Mouse (Mus musculus) MEL (cell line): ENCODE measurements around the gene Mecom. TPM values are rescaled to one million over a fixed set of nuclear protein-coding genes. Genes with fewer than 3 reads are reported as not detected.
A peak's percentile ranks its signal among the peaks of the same experiment; 100 is the strongest.
"Not testable (repeated sequence)": the region's sequence is repeated elsewhere in the genome, so short reads cannot be mapped to it uniquely, and the experiment has no call there.

Source experiments
- DNase-seq: peaks from one replicate; pipeline ENCODE4 v3.0.0; 2011; ENCODE audit warnings: low read depth, low spot score
- H3K27ac ChIP-seq: 2 replicates; pipeline ENCODE4 v1.5.1; 2012; ENCODE audit warnings: low read depth, mild to moderate bottlenecking, control low read depth, low read length, moderate library complexity; ENCODE audit not compliant: control insufficient read depth
- H3K27me3 ChIP-seq, 2 experiments: fragments of 150-350 bp in 1 of 2; sonication (generic) in 1 of 2; 2 replicates each; pipeline ENCODE4 v1.6.1; 2012; ENCODE audit warnings: low read length in 2 of 2, mild to moderate bottlenecking in 2 of 2, improper control_type of control experiment in 1 of 2, moderate library complexity in 1 of 2; ENCODE audit not compliant: insufficient read depth in 2 of 2, control insufficient read depth in 1 of 2
- H3K36me3 ChIP-seq, 2 experiments: 2 replicates each; pipeline ENCODE4 v1.6.1; 2012 to 2014; ENCODE audit warnings: low read length in 2 of 2, improper control_type of control experiment in 1 of 2, inconsistent platforms in 1 of 2, mild to moderate bottlenecking in 1 of 2; ENCODE audit not compliant: insufficient read depth in 2 of 2, control insufficient read depth in 1 of 2
- H3K4me1 ChIP-seq, 2 experiments: fragments of 150-350 bp in 1 of 2; sonication (generic) in 1 of 2; 2 replicates each; pipeline ENCODE4 v1.6.1; 2012; ENCODE audit warnings: low read length in 2 of 2, improper control_type of control experiment in 1 of 2, mild to moderate bottlenecking in 1 of 2; ENCODE audit not compliant: insufficient read depth in 2 of 2, control insufficient read depth in 1 of 2
- H3K4me3 ChIP-seq, 2 experiments: fragments of 150-350 bp in 1 of 2; sonication (generic) in 1 of 2; 2 replicates each; pipeline ENCODE4 v1.5.1; 2012; ENCODE audit warnings: low read depth in 2 of 2, low read length in 2 of 2, mild to moderate bottlenecking in 2 of 2, moderate library complexity in 2 of 2, control low read depth in 1 of 2, improper control_type of control experiment in 1 of 2; ENCODE audit not compliant: control insufficient read depth in 1 of 2, insufficient read depth in 1 of 2
- H3K79me2 ChIP-seq: 2 replicates; pipeline ENCODE4 v1.6.1; 2012; ENCODE audit warnings: mild to moderate bottlenecking, low read length, moderate library complexity; ENCODE audit not compliant: control insufficient read depth, poor library complexity, insufficient read depth
- H3K9ac ChIP-seq: 2 replicates; pipeline ENCODE4 v1.6.1; 2012; ENCODE audit warnings: low read depth, mild to moderate bottlenecking, control low read depth, low read length, moderate library complexity; ENCODE audit not compliant: control insufficient read depth, poor library complexity, severe bottlenecking
- H3K9me3 ChIP-seq: fragments of 150-350 bp; sonication (generic); replicated peaks from 2 replicates; pipeline ENCODE4 v1.6.1; 2012; ENCODE audit warnings: mild to moderate bottlenecking, low read length, improper control_type of control experiment, moderate library complexity; ENCODE audit not compliant: insufficient read depth
- CHD1 ChIP-seq: IDR thresholded peaks from 2 replicates; pipeline ENCODE4 v1.6.1; 2012; ENCODE audit warnings: low read depth, mild to moderate bottlenecking, inconsistent platforms, low read length, improper control_type of control experiment
- CHD2 ChIP-seq: IDR thresholded peaks from 2 replicates; pipeline ENCODE4 v1.6.1; 2011; ENCODE audit warnings: low read length, improper control_type of control experiment
- MAX ChIP-seq: IDR thresholded peaks from 2 replicates; pipeline ENCODE4 v1.6.1; 2011; ENCODE audit warnings: low read length, improper control_type of control experiment
- MEF2A ChIP-seq: IDR thresholded peaks from 2 replicates; pipeline ENCODE4 v1.6.1; 2014; ENCODE audit warnings: low read depth, mild to moderate bottlenecking, inconsistent platforms, low read length, improper control_type of control experiment; ENCODE audit not compliant: poor library complexity, insufficient replicate concordance, severe bottlenecking; ENCODE audit errors: extremely low read depth
- POLR2AphosphoS2 ChIP-seq: IDR thresholded peaks from 2 replicates; pipeline ENCODE4 v1.6.1; 2011; ENCODE audit warnings: low read length, improper control_type of control experiment
- RAD21 ChIP-seq: IDR thresholded peaks from 2 replicates; pipeline ENCODE4 v1.6.1; 2011; ENCODE audit warnings: mild to moderate bottlenecking, low read depth, low read length, improper control_type of control experiment
- SIN3A ChIP-seq: IDR thresholded peaks from 2 replicates; pipeline ENCODE4 v1.6.1; 2012; ENCODE audit warnings: low read length, improper control_type of control experiment, inconsistent platforms
- SMC3 ChIP-seq: IDR thresholded peaks from 2 replicates; pipeline ENCODE4 v1.6.1; 2011; ENCODE audit warnings: low read depth, low read length, improper control_type of control experiment
- USF1 ChIP-seq: IDR thresholded peaks from 2 replicates; pipeline ENCODE4 v1.6.1; 2014; ENCODE audit warnings: low read depth, mild to moderate bottlenecking, inconsistent platforms, low read length, improper control_type of control experiment, moderate library complexity
- ZKSCAN1 ChIP-seq: IDR thresholded peaks from 2 replicates; pipeline ENCODE4 v1.6.1; 2012; ENCODE audit warnings: low read depth, mild to moderate bottlenecking, inconsistent platforms, low read length, improper control_type of control experiment, moderate library complexity
- polyA plus RNA-seq, 2 experiments: library from polyadenylated mRNA; stranded (reverse) in 1 of 2; unstranded in 1 of 2; fragments of >175 nt in 1 of 2; fragments of >200 nt in 1 of 2; gene quantifications; 2 replicates each; pipeline versions ENCODE4 v1.2.1 to v1.2.4; 2012; ENCODE audit warnings: low replicate concordance in 2 of 2, low read depth in 1 of 2; ENCODE audit not compliant: insufficient read length in 2 of 2, insufficient read depth in 1 of 2, missing spikeins in 1 of 2
- total RNA-seq: library from RNA; depleted of rRNA; stranded (reverse); fragments of 300-350 nt; gene quantifications from 2 replicates; pipeline ENCODE4 v1.2.3, GENCODE M21; 2012

The Mecom gene
- total and polyA plus RNA-seq, 3 experiments, result 0.04 TPM; not detected in 2

DNA sequence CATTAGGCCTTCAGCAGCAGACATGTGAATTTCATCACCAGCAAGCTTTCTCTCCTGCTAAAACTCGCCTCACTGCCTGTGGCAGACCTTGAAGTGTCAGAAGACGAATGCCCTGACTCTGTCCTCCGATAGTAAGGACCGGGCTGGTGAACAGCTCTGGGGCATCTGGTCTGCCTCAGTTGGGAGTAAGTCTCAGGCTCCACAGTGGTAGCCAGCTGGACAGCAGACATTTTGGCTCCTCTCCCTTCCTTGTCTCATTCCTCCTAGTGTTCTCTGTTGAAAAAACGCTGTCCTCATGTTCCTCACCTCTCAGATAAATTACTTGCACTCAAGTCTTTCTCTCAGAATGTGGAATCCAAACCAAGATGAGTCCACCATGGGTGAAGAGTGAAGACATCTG, 3.5 kb downstream of the Mecom start:
- no peaks in the 10 kb centered on the region for H3K4me1 ChIP-seq
- no peaks in the 10 kb centered on the region for H3K79me2 ChIP-seq
- no peak for TF ChIP-seq CHD1
- no peak for TF ChIP-seq POLR2AphosphoS2
- TF ChIP-seq ZKSCAN1, result no peak
- no peak for TF ChIP-seq MEF2A
- TF ChIP-seq MAX, result no peak
- TF ChIP-seq, all 39 proteins: peak for 0
- DNase-seq, result no peak
- H3K27ac ChIP-seq, result no peak overlapping the region
- H3K27me3 ChIP-seq, result no peaks in the 10 kb centered on the region
- no peak overlapping the region for H3K4me3 ChIP-seq
- no peaks in the 10 kb centered on the region for H3K9me3 ChIP-seq
- no peaks in the 10 kb centered on the region for H3K36me3 ChIP-seq
- H3K9ac ChIP-seq, result no peak overlapping the region

- no peak overlapping the region for H3K4me3 ChIP-seq
- no peaks in the 10 kb centered on the region for H3K27me3 ChIP-seq
- no peak overlapping the region for H3K9ac ChIP-seq
- H3K4me1 ChIP-seq, result no peaks in the 10 kb centered on the region
- TF ChIP-seq SIN3A, result no peak
- TF ChIP-seq CHD2, result no peak
- no peak for TF ChIP-seq RAD21
- H3K27ac ChIP-seq, result no peak overlapping the region
- no peaks in the 10 kb centered on the region for H3K79me2 ChIP-seq
- no peak for DNase-seq
- no peaks in the 10 kb centered on the region for H3K36me3 ChIP-seq
- H3K9me3 ChIP-seq, result no peaks in the 10 kb centered on the region
These were observed 12.0 kb downstream of the Mecom start for GRCm38 (mm10) chr3:30535821-30536220.

GRCm38 (mm10) chr3:30520751-30521150, 27.1 kb downstream of the Mecom start:
- 0 out of 2 replicates have a peak, but pooled peaks have one; percentile 3 for TF ChIP-seq SMC3
- not testable (repeated sequence) for H3K36me3 ChIP-seq, H3K27ac ChIP-seq, H3K9ac ChIP-seq, H3K79me2 ChIP-seq, DNase-seq, H3K4me1 ChIP-seq, H3K4me3 ChIP-seq, H3K27me3 ChIP-seq, H3K9me3 ChIP-seq

DNA sequence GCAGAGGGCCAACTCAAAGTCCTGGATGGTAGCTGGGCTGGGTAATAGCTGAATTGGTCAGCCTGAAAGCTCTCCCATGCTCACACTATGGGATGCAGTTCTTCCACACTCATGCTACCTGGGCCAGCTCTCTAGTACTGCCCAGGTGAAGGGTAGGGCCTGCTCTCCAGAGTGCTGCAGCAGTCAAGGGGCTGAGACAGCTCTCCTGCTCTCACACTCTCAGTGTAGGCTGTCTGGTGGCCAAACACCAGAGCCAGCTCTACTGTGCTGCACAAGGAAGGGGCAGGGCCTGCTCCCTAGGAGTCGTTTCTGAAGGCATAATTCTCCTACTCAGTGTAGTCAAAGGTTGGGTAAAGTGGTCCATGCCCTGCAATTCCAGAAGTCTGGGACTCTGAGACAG, 28.4 kb downstream of the Mecom start:
- Histone ChIP-seq H3K27me3 (no peaks in the 10 kb centered on the region), H3K79me2 (no peaks in the 10 kb centered on the region), H3K9me3 (no peaks in the 10 kb centered on the region), H3K36me3 (no peaks in the 10 kb centered on the region), H3K4me1 (no peaks in the 10 kb centered on the region), H3K27ac (no peak overlapping the region), H3K9ac (no peak overlapping the region), H3K4me3 (no peak overlapping the region)
- no peak for DNase-seq
- TF ChIP-seq MAX (no peak), USF1 (no peak), SMC3 (no peak)
